Mouse (Mus musculus) hindbrain, embryonic 10.5 days (tissue): ENCODE results near the gene Mettl26. TPM values are rescaled to one million over a fixed set of nuclear protein-coding genes. Genes with fewer than 3 reads are reported as not detected.

ENCODE experiments used
- DNase-seq: peaks from one replicate; pipeline ENCODE4 v3.0.0-alpha.2; 2017; ENCODE audit warnings: low spot score
- H3K27ac ChIP-seq: fragments of 300-500 bp; sonication (generic); 2 replicates; pipeline ENCODE4 v1.5.1; 2016; ENCODE audit warnings: mild to moderate bottlenecking, moderate library complexity
- H3K27me3 ChIP-seq: fragments of 300-500 bp; sonication (generic); 2 replicates; pipeline ENCODE4 v1.6.1; 2016; ENCODE audit warnings: mild to moderate bottlenecking; ENCODE audit not compliant: poor library complexity, insufficient read depth, severe bottlenecking
- H3K36me3 ChIP-seq: fragments of 300-500 bp; sonication (generic); 2 replicates; pipeline ENCODE4 v1.6.1; 2016; ENCODE audit warnings: mild to moderate bottlenecking, moderate library complexity
- H3K4me1 ChIP-seq: fragments of 300-500 bp; sonication (generic); replicated peaks from 2 replicates; pipeline ENCODE4 v1.6.1; 2016; ENCODE audit warnings: mild to moderate bottlenecking
- H3K4me3 ChIP-seq: fragments of 300-500 bp; sonication (generic); 2 replicates; pipeline ENCODE4 v1.5.1; 2016; ENCODE audit warnings: mild to moderate bottlenecking, moderate library complexity
- H3K9me3 ChIP-seq: fragments of 300-500 bp; sonication (generic); 2 replicates; pipeline ENCODE4 v1.6.1; 2016; ENCODE audit warnings: mild to moderate bottlenecking, moderate library complexity
- WGBS: fragments of 180-500 bp; shearing (Covaris S2); methylation state at CpG from one replicate; pipeline ENCODE4 v1.1.7; 2016; 5-methylcytosine and 5-hydroxymethylcytosine counted together
- polyA plus RNA-seq: library from polyadenylated mRNA; unstranded; fragments of >200 nt; fragmentation: Nextera tagmentation; extraction: Ambion mirVana; gene quantifications from 2 replicates; pipeline ENCODE4 v1.2.1, GENCODE M21; 2016

Gene Mettl26
- polyA plus RNA-seq, 1 experiment from 2014 or later, result 69.9 TPM

GRCm38 (mm10) chr17:25832436-25833290 lies 42.2 kb upstream of the Mettl26 start:
- Histone ChIP-seq H3K27ac (peak overlapping the region; percentile 97), H3K27me3 (no peaks in the 10 kb centered on the region), H3K4me1 (peaks cover 91% of the 10 kb centered on the region), H3K4me3 (peak overlapping the region; percentile 73), H3K36me3 (peaks cover 52% of the 10 kb centered on the region), H3K9me3 (no peaks in the 10 kb centered on the region)
- peak; percentile 100 for DNase-seq
- under 1% methylated on average over 77 of the region's 77 CpGs for WGBS

- Histone ChIP-seq H3K27ac (peak within 1 kb of the TSS; percentile 97), H3K4me1 (peaks cover 91% of the 10 kb centered on the region), H3K4me3 (peak within 1 kb of the TSS; percentile 73), H3K9me3 (no peaks in the 10 kb centered on the region), H3K36me3 (peaks cover 52% of the 10 kb centered on the region), H3K27me3 (no peaks in the 10 kb centered on the region)
- DNase-seq, result peak; percentile 94
- under 1% methylated on average over 24 of the region's 24 CpGs for WGBS
Measured at GRCm38 (mm10) chr17:25833291-25833663, 41.6 kb upstream of the Mettl26 start, which contains the start of gene Stub1. Stub1 (minus strand) TSS chr17:25833404.

- H3K27ac ChIP-seq, result peak overlapping the region; percentile 97
- 62% methylated on average over 6 of the region's 6 CpGs for WGBS
- H3K36me3 ChIP-seq, result peaks cover 60% of the 10 kb centered on the region
- no peaks in the 10 kb centered on the region for H3K9me3 ChIP-seq
- H3K4me1 ChIP-seq, result peaks cover 90% of the 10 kb centered on the region
- H3K4me3 ChIP-seq, result peak overlapping the region; percentile 73
- no peak for DNase-seq
- H3K27me3 ChIP-seq, result no peaks in the 10 kb centered on the region
Measured at GRCm38 (mm10) chr17:25833961-25834594, 40.8 kb upstream of the Mettl26 start.

- no peaks in the 10 kb centered on the region for H3K9me3 ChIP-seq
- H3K27me3 ChIP-seq, result no peaks in the 10 kb centered on the region
- peaks cover 89% of the 10 kb centered on the region for H3K4me1 ChIP-seq
- no peak for DNase-seq
- H3K36me3 ChIP-seq, result peaks cover 63% of the 10 kb centered on the region
- H3K4me3 ChIP-seq, result peak overlapping the region; percentile 73
- H3K27ac ChIP-seq, result peak overlapping the region; percentile 97
- WGBS, result 91% methylated on average over 12 of the region's 12 CpGs
Measured at GRCm38 (mm10) chr17:25834595-25835222, 40.2 kb upstream of the Mettl26 start.

- no peaks in the 10 kb centered on the region for H3K9me3 ChIP-seq
- DNase-seq, result no peak
- peak overlapping the region; percentile 73; the same call in 1 of the 2 replicates for H3K4me3 ChIP-seq
- no peak overlapping the region for H3K27ac ChIP-seq
- H3K27me3 ChIP-seq, result no peaks in the 10 kb centered on the region
- H3K4me1 ChIP-seq, result peaks cover 83% of the 10 kb centered on the region
- WGBS, result 96% methylated on average over 7 of the region's 7 CpGs
- peaks cover 63% of the 10 kb centered on the region for H3K36me3 ChIP-seq
Measured at GRCm38 (mm10) chr17:25835301-25835700, 39.6 kb upstream of the Mettl26 start.

- DNase-seq, result no peak
- peak overlapping the region; percentile 73 for H3K4me3 ChIP-seq
- 95% methylated on average over 16 of the region's 16 CpGs for WGBS
- no peak overlapping the region for H3K27ac ChIP-seq
- no peaks in the 10 kb centered on the region for H3K27me3 ChIP-seq
- peaks cover 78% of the 10 kb centered on the region for H3K4me1 ChIP-seq
- peaks cover 63% of the 10 kb centered on the region for H3K36me3 ChIP-seq
- no peaks in the 10 kb centered on the region for H3K9me3 ChIP-seq
Measured at GRCm38 (mm10) chr17:25835816-25836215, 39.1 kb upstream of the Mettl26 start.

GRCm38 (mm10) chr17:25836397-25837075 lies 38.3 kb upstream of the Mettl26 start:
- Histone ChIP-seq H3K4me1 (peaks cover 71% of the 10 kb centered on the region), H3K4me3 (peak overlapping the region; percentile 52), H3K36me3 (peaks cover 63% of the 10 kb centered on the region), H3K27me3 (no peaks in the 10 kb centered on the region), H3K9me3 (no peaks in the 10 kb centered on the region), H3K27ac (peak overlapping the region; percentile 84)
- no peak for DNase-seq
- WGBS, result 25% methylated on average over 23 of the region's 23 CpGs

- peak within 1 kb of the TSS; percentile 52 for H3K4me3 ChIP-seq
- peak within 1 kb of the TSS; percentile 84 for H3K27ac ChIP-seq
- 2% methylated on average over 29 of the region's 29 CpGs for WGBS
- no peaks in the 10 kb centered on the region for H3K9me3 ChIP-seq
- peaks cover 67% of the 10 kb centered on the region for H3K4me1 ChIP-seq
- H3K36me3 ChIP-seq, result peaks cover 63% of the 10 kb centered on the region
- H3K27me3 ChIP-seq, result no peaks in the 10 kb centered on the region
- DNase-seq, result peak; percentile 70
Measured at GRCm38 (mm10) chr17:25837076-25837410, 37.8 kb upstream of the Mettl26 start, which contains the start of gene Rhbdl1. Rhbdl1 (minus strand) TSS chr17:25837295.

- Histone ChIP-seq H3K9me3 (no peaks in the 10 kb centered on the region), H3K4me1 (peaks cover 69% of the 10 kb centered on the region), H3K4me3 (peak overlapping the region; percentile 52), H3K27me3 (no peaks in the 10 kb centered on the region), H3K36me3 (peaks cover 67% of the 10 kb centered on the region), H3K27ac (peak overlapping the region; percentile 84)
- 38% methylated on average over 3 of the region's 3 CpGs for WGBS
- DNase-seq, result peak; percentile 20
Measured at GRCm38 (mm10) chr17:25837533-25837932, 37.3 kb upstream of the Mettl26 start.

GRCm38 (mm10) chr17:25838904-25839303 lies 36.0 kb upstream of the Mettl26 start:
- Histone ChIP-seq H3K4me1 (peaks cover 74% of the 10 kb centered on the region), H3K27me3 (no peaks in the 10 kb centered on the region), H3K27ac (no peak overlapping the region), H3K36me3 (peaks cover 75% of the 10 kb centered on the region), H3K4me3 (no peak overlapping the region), H3K9me3 (no peaks in the 10 kb centered on the region)
- no peak for DNase-seq
- WGBS, result 92% methylated on average over 4 of the region's 4 CpGs

- WGBS, result 90% methylated on average over 14 of the region's 14 CpGs
- H3K9me3 ChIP-seq, result no peaks in the 10 kb centered on the region
- H3K27me3 ChIP-seq, result no peaks in the 10 kb centered on the region
- DNase-seq, result no peak
- H3K4me3 ChIP-seq, result 0 out of 2 replicates have a peak overlapping the region, but pooled peaks have one; percentile 7
- H3K27ac ChIP-seq, result no peak overlapping the region
- peaks cover 73% of the 10 kb centered on the region for H3K4me1 ChIP-seq
- H3K36me3 ChIP-seq, result peaks cover 72% of the 10 kb centered on the region
Measured at GRCm38 (mm10) chr17:25839455-25840235, 35.2 kb upstream of the Mettl26 start.

- 95% methylated on average over 6 of the region's 6 CpGs for WGBS
- peaks cover 71% of the 10 kb centered on the region for H3K36me3 ChIP-seq
- no peak overlapping the region for H3K4me3 ChIP-seq
- H3K9me3 ChIP-seq, result no peaks in the 10 kb centered on the region
- H3K27ac ChIP-seq, result no peak overlapping the region
- peaks cover 70% of the 10 kb centered on the region for H3K4me1 ChIP-seq
- no peak for DNase-seq
- no peaks in the 10 kb centered on the region for H3K27me3 ChIP-seq
Measured at GRCm38 (mm10) chr17:25840519-25840918, 34.4 kb upstream of the Mettl26 start.
